ENCODE assay signal across 22 mouse cellular contexts in genomic region chr10:93356122-93356521, GRCm38 (mm10). TPM values are rescaled to one million over a fixed set of nuclear protein-coding genes. Genes with fewer than 3 reads are reported as not detected.
A peak's percentile ranks its signal among the peaks of the same experiment; 100 is the strongest.
DNase-seq lines count a peak whose midpoint lies in the region; ATAC-seq lines count a peak whose summit lies in the region.
"Had no signal": no experiment of that assay in that cellular context is flagged by ENCODE, and none has a peak within 500 bp of the region (broad histone marks: within the 10 kb centered on the region; RNA-seq: fewer than 3 reads in every experiment).

No protein-coding gene starts in this region.

- no peak for DNase-seq in midbrain, embryonic 10.5 days (ENCODE audit: low spot score)
- peak; percentile 74 for DNase-seq in CD4-positive, CD25-positive, alpha-beta regulatory T cell, adult 2 months (ENCODE audit: low read depth, low spot score)
- no peak for DNase-seq in embryonic facial prominence, embryonic 10.5 days (ENCODE audit: low spot score)
- DNase-seq in naive thymus-derived CD4-positive, alpha-beta T cell, adult 2 months (ENCODE audit: low read depth), result peak; percentile 60
- no peak for DNase-seq in c-Kit-positive CD71-positive TER-119-positive erythroid progenitor cells, embryonic 14.5 days (ENCODE audit: low spot score)
- DNase-seq: adrenal gland, adult 2 months; cerebellum, adult 9-10 months; forebrain, postnatal 0 days; kidney, postnatal 36 days; left cerebral cortex, postnatal 4 days; liver; right cerebral cortex, postnatal 25 days; thymus, postnatal 36 days had no signal

- no peaks in the 10 kb centered on the region for H3K27me3 ChIP-seq in midbrain, embryonic 10.5 days (ENCODE audit: low read depth, poor library complexity, severe bottlenecking)
- H3K27me3 ChIP-seq in midbrain, embryonic 13.5 days, result no peaks in the 10 kb centered on the region
- no peaks in the 10 kb centered on the region for H3K27me3 ChIP-seq in embryonic facial prominence, embryonic 10.5 days (replicated peaks; ENCODE audit: low read depth, poor library complexity, severe bottlenecking)
- no peaks in the 10 kb centered on the region for H3K27me3 ChIP-seq in kidney, embryonic 16.5 days (ENCODE audit: insufficient read depth, low read length)
- no peaks in the 10 kb centered on the region for H3K27me3 ChIP-seq in forebrain, embryonic 12.5 days
- H3K27me3 ChIP-seq: embryonic facial prominence, embryonic 13.5 days; heart, embryonic 12.5 days; megakaryocyte, embryonic 14.5 days; neural tube, embryonic 13.5 days had no signal

- H3K4me1 ChIP-seq in midbrain, embryonic 10.5 days, result peaks cover 21% of the 10 kb centered on the region; the same call in 1 of the 2 replicates
- no peaks in the 10 kb centered on the region for H3K4me1 ChIP-seq in midbrain, embryonic 13.5 days (replicated peaks)
- peaks cover 14% of the 10 kb centered on the region; the same call in 1 of the 2 replicates for H3K4me1 ChIP-seq in embryonic facial prominence, embryonic 10.5 days
- H3K4me1 ChIP-seq in kidney, embryonic 16.5 days (ENCODE audit: insufficient read depth, low read length), result peaks cover 14% of the 10 kb centered on the region; the same call in 1 of the 2 replicates
- H3K4me1 ChIP-seq in forebrain, embryonic 12.5 days, result no peaks in the 10 kb centered on the region; the same call in 1 of the 2 replicates

- H3K9me3 ChIP-seq in midbrain, embryonic 10.5 days (replicated peaks), result no peaks in the 10 kb centered on the region
- no peaks in the 10 kb centered on the region for H3K9me3 ChIP-seq in midbrain, embryonic 13.5 days
- no peaks in the 10 kb centered on the region for H3K9me3 ChIP-seq in embryonic facial prominence, embryonic 10.5 days
- no peaks in the 10 kb centered on the region for H3K9me3 ChIP-seq in kidney, embryonic 16.5 days (ENCODE audit: low read length)
- H3K9me3 ChIP-seq in forebrain, embryonic 12.5 days, result no peaks in the 10 kb centered on the region
- H3K9me3 ChIP-seq: embryonic facial prominence, embryonic 13.5 days; heart, embryonic 12.5 days; neural tube, embryonic 13.5 days had no signal

- H3K27ac ChIP-seq in midbrain, embryonic 10.5 days (replicated peaks), result peak overlapping the region; percentile 59
- no peak overlapping the region for H3K27ac ChIP-seq in midbrain, embryonic 13.5 days
- H3K27ac ChIP-seq in embryonic facial prominence, embryonic 10.5 days (replicated peaks), result peak overlapping the region; percentile 63; the same call in 1 of the 2 replicates
- no peak overlapping the region for H3K27ac ChIP-seq in kidney, embryonic 16.5 days (ENCODE audit: low read length)
- no peak overlapping the region for H3K27ac ChIP-seq in forebrain, embryonic 12.5 days
- H3K27ac ChIP-seq: hindbrain, postnatal 0 days; left cerebral cortex, adult 2 months; neural tube, embryonic 13.5 days had no signal

- no peak overlapping the region for H3K4me3 ChIP-seq in midbrain, embryonic 10.5 days
- no peak overlapping the region for H3K4me3 ChIP-seq in midbrain, embryonic 13.5 days (replicated peaks)
- H3K4me3 ChIP-seq in embryonic facial prominence, embryonic 10.5 days, result no peak overlapping the region
- H3K4me3 ChIP-seq in kidney, embryonic 16.5 days (ENCODE audit: low read length), result no peak overlapping the region
- H3K4me3 ChIP-seq in forebrain, embryonic 12.5 days (replicated peaks), result no peak overlapping the region
- H3K4me3 ChIP-seq: embryonic facial prominence, embryonic 13.5 days; heart, embryonic 12.5 days; left cerebral cortex, adult 2 months; megakaryocyte, embryonic 14.5 days; neural tube, embryonic 13.5 days had no signal

- H3K9ac ChIP-seq in midbrain, embryonic 13.5 days (replicated peaks), result no peak overlapping the region
- H3K9ac ChIP-seq in kidney, embryonic 16.5 days (replicated peaks; ENCODE audit: low read length), result no peak overlapping the region
- no peak overlapping the region for H3K9ac ChIP-seq in forebrain, embryonic 12.5 days
- H3K9ac ChIP-seq: embryonic facial prominence, embryonic 13.5 days; forebrain, postnatal 0 days; heart, embryonic 12.5 days; neural tube, embryonic 13.5 days had no signal

- H3K4me2 ChIP-seq in midbrain, embryonic 13.5 days (replicated peaks), result no peak overlapping the region
- H3K4me2 ChIP-seq in kidney, embryonic 16.5 days (replicated peaks; ENCODE audit: low read depth, low read length), result no peak overlapping the region
- H3K4me2 ChIP-seq in forebrain, embryonic 12.5 days, result no peak overlapping the region
- H3K4me2 ChIP-seq: embryonic facial prominence, embryonic 13.5 days; heart, embryonic 12.5 days; neural tube, embryonic 13.5 days had no signal

- WGBS in midbrain, embryonic 10.5 days, result 91% methylated on average over 9 of the region's 9 CpGs
- 90% methylated on average over 9 of the region's 9 CpGs for WGBS in midbrain, embryonic 13.5 days
- WGBS in embryonic facial prominence, embryonic 10.5 days, result 90% methylated on average over 9 of the region's 9 CpGs
- 62% methylated on average over 9 of the region's 9 CpGs for WGBS in kidney, embryonic 16.5 days
- 87% methylated on average over 9 of the region's 9 CpGs for WGBS in forebrain, embryonic 12.5 days

- no peak for ATAC-seq in midbrain, embryonic 13.5 days
- ATAC-seq in kidney, embryonic 16.5 days (ENCODE audit: low FRiP score, low TSS enrichment), result no peak; the same call in 1 of the 2 replicates
- no peak for ATAC-seq in forebrain, embryonic 12.5 days (ENCODE audit: low FRiP score)
- ATAC-seq: forebrain, postnatal 0 days; hindbrain, postnatal 0 days had no signal

- no peaks in the 10 kb centered on the region for H3K36me3 ChIP-seq in midbrain, embryonic 10.5 days
- H3K36me3 ChIP-seq in midbrain, embryonic 13.5 days, result no peaks in the 10 kb centered on the region
- no peaks in the 10 kb centered on the region for H3K36me3 ChIP-seq in embryonic facial prominence, embryonic 10.5 days (replicated peaks)
- H3K36me3 ChIP-seq in kidney, embryonic 16.5 days (ENCODE audit: insufficient read depth, low read length), result no peaks in the 10 kb centered on the region
- H3K36me3 ChIP-seq in forebrain, embryonic 12.5 days (replicated peaks), result no peaks in the 10 kb centered on the region
- H3K36me3 ChIP-seq: embryonic facial prominence, embryonic 13.5 days; heart, embryonic 12.5 days; neural tube, embryonic 13.5 days had no signal

RNA-seq across cellular contexts. Expression of gene Elk3, which starts 45.2 kb away (rescaled TPM):
- polyA plus RNA-seq in midbrain, embryonic 10.5 days (2016; fragmentation: Nextera tagmentation; extraction: Ambion mirVana), result 9.8 and 10.6 TPM in 2 replicates
- 7.7 and 8.5 TPM in 2 replicates for polyA plus RNA-seq in midbrain, embryonic 13.5 days (2015; fragmentation: Nextera tagmentation; extraction: Ambion mirVana)
- 25.3 and 30.6 TPM in 2 replicates for polyA plus RNA-seq in embryonic facial prominence, embryonic 10.5 days (2016; fragmentation: Nextera tagmentation; extraction: Ambion mirVana)
- polyA plus RNA-seq in kidney, embryonic 16.5 days (2015; fragmentation: Nextera tagmentation; extraction: Ambion mirVana), result 41.3 and 45.6 TPM in 2 replicates
- 11.5 and 12.6 TPM in 2 replicates for polyA plus RNA-seq in forebrain, embryonic 12.5 days (2016; fragmentation: Nextera tagmentation; extraction: Ambion mirVana)

Comparison
In these comparisons a context has a peak if more than half of its experiments do, and no peak if none do; other contexts are left out.
1. H3K27ac ChIP-seq: peak in midbrain, embryonic 10.5 days (single experiment) and embryonic facial prominence, embryonic 10.5 days (single experiment); none in midbrain, embryonic 13.5 days (single experiment), kidney, embryonic 16.5 days (single experiment) and forebrain, embryonic 12.5 days (single experiment).
2. DNase-seq: peak in CD4-positive, CD25-positive, alpha-beta regulatory T cell, adult 2 months (single experiment) and naive thymus-derived CD4-positive, alpha-beta T cell, adult 2 months (single experiment); none in midbrain, embryonic 10.5 days (single experiment), embryonic facial prominence, embryonic 10.5 days (single experiment) and c-Kit-positive CD71-positive TER-119-positive erythroid progenitor cells, embryonic 14.5 days (single experiment).